Mouse (Mus musculus) small intestine, adult 10 weeks (tissue): ENCODE measurements around the gene Rad51d. TPM values are rescaled to one million over a fixed set of nuclear protein-coding genes. Genes with fewer than 3 reads are reported as not detected.

Experiments used
- polyA plus RNA-seq: library from polyadenylated mRNA; stranded (reverse); fragments of 350-450 nt; fragmentation: Illumina TruSeq; extraction: RNeasy Lipid Tissue Mini Kit (QIAGEN cat#74804); gene quantifications from one replicate; pipeline ENCODE4 v1.2.3, GENCODE M21; 2014; ENCODE audit warnings: low replicate concordance

The Rad51d gene
- 4.3 TPM for polyA plus RNA-seq

GRCm38 (mm10) chr11:82890342-82890762 lies at the start of gene Rad51d:
Gene Rad51d, minus strand, starts transcription at chr11:82890614.

DNA sequence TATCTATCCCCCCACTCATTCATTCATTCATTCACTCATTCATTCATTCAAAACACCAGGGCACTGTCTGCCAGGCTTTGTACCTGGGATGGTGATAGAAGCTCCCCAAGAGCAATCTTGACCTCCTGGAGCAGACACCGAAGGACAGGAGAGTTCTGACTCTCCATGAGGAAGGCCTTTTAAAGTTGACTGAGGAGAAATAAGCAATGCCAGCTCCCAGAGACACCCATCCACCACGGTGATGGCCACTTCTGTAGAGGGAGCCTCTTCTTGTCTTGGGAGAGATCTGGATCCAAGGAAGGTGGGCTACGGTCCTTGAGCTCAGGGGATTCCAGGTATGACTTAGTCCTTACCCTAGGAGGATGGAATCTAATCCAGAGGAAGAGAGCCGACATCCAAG lies 19.8 kb upstream of the Rad51d start, which contains the start of gene Unc45b:
TSS of gene Unc45b (plus strand) at position 301 of the 400 bp plus-strand sequence.

DNA sequence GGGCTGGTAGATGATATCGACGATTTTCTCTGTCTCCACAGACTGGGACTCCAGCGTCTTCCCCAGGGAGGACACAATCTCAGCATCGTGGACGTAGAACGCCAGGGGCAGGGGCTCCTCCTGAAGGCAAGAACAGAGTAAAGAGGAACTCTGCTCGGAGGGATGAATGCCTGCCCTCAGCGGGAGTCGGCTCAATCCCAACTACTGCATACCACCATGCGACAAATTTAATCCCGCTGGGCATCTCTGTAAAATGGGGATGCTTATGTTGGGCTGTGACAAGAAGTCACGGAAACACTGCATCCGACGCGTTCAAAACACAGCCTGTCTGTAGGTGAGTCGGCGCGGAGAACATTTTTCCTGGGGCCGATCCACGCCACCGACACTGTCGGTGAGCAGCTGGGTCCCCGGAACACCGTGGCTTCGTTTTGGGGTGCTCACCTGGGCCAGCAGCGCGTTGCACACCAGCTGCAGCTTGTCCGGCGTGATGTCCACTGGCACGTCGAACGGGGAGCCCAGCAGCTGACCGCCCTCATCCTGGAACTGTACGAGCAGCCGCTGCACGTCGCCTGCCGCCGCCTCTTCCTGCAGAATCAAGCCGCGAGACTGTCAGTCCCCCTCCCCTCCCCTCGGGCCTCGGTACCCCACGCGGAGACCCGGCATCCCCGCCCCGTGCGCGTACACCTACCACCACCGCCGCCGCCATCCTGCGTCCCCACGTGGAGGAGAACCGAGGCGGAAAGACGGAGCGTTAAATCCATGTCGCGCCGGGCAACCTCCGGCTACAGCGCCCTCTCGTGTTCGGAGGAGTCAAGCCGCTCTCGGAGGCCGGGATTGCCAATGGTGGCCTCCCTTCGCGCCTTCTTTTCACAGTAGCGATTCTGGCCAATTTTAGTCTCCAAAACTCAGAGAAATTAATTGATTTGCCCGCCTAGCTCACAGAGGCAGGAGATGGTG lies 17.5 kb upstream of the Rad51d start, which contains the start of gene Nle1:
TSS of gene Nle1 (minus strand) at position 761 of the 957 bp plus-strand sequence.

DNA sequence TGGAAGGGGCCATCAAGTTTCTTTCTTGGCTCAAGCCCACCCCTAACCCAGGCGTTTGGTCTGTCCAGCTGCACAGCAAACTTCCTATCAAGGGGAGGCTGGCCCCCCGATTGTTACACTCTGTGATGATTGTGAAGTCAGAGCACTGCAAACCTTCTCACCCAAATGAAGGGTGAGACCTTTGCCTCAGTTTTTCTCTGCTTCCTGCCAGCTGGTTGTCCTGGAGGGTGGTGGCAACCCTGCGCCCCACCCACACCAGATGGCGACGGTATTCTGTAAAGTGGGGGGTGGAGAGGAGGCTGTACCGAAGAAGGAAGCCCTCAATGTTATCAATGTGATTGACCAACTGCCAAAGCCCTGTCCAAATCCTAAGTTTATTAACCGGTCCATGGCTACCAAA lies 1.5 kb upstream of the Rad51d start, which contains the start of gene Fndc8:
TSS of gene Fndc8 (plus strand) at position 189 of the 400 bp plus-strand sequence.

GRCm38 (mm10) chr11:82871031-82871446 lies 19.4 kb downstream of the Rad51d start, which contains the start of gene Rffl:
Gene Rffl, minus strand, starts transcription at chr11:82871210.

Other genes starting within 250 kb of the Rad51d start
- 0.63 TPM for gene Cct6b, start 126.3 kb downstream of the Rad51d start, polyA plus RNA-seq
- 13.2 TPM for gene Zfp830, start 126.3 kb downstream of the Rad51d start, polyA plus RNA-seq
- 17.4 TPM for gene Lig3, start 109.5 kb downstream of the Rad51d start, polyA plus RNA-seq
- 10.2 TPM for gene Rffl, start 19.4 kb downstream of the Rad51d start, polyA plus RNA-seq
- not detected for gene Fndc8, start 1.5 kb upstream of the Rad51d start, polyA plus RNA-seq
- 3.4 TPM for gene Nle1, start 17.8 kb upstream of the Rad51d start, polyA plus RNA-seq
- gene Unc45b, start 19.9 kb upstream of the Rad51d start, polyA plus RNA-seq = 0.59 TPM
- 14.2 TPM for gene Slfn5, start 60.7 kb upstream of the Rad51d start, polyA plus RNA-seq
- 36.9 TPM for gene Slfn9, start 101.2 kb upstream of the Rad51d start, polyA plus RNA-seq
- gene Slfn8, start 130.2 kb upstream of the Rad51d start, polyA plus RNA-seq = 6.9 TPM
- 14.3 TPM for gene Slfn2, start 174.5 kb upstream of the Rad51d start, polyA plus RNA-seq
- 1.0 TPM for gene Slfn1, start 226.2 kb upstream of the Rad51d start, polyA plus RNA-seq